Mouse (Mus musculus): ENCODE results near the gene Alx1. TPM values are rescaled to one million over a fixed set of nuclear protein-coding genes. Genes with fewer than 3 reads are reported as not detected.

The Alx1 gene
- 1.3 TPM for polyA plus RNA-seq (2014; fragmentation: Illumina TruSeq; extraction: RNeasy Lipid Tissue Mini Kit (QIAGEN cat#74804); ENCODE audit: low read depth, low replicate concordance)

DNA sequence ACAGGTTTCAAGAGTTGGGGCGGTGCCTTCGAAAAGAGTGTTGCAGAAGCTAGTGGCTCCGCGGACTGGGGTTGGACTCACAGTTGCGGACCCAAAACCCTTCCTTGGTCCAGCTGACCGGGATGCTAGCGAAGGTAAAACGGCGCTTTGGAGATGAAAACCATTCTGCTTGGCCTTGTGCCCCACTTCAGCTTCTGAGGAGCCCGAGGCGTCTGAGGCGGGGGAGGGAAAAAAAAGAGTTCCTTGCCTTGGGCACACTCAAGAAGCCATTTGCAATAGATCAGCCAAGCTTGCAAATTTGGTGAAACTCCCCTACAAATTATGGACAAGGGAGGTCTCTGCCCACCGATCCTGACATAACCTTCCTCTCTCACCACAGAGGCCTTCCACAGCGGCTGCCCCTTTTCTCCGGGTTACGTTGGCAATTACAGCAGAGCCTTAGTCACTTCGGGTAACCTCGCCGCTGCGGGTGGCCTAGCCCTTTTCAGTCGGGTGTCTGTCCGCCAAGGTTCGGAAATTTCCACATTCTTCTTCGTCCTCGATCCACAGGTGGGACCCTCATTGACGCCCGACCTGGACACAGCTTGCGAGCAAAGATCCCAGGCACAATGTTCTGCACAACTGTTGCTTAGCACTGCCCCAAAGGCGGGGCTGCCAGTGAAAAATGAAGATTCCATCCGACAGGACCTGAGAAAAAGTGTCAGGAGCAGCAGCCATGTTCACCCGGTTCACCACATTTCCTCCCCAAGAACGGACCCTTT lies at the start of gene Alx1:
Gene Alx1, minus strand, starts transcription at position 486 of the 761 bp plus-strand sequence.

Other genes with a start within 250 kb of the Alx1 start
- 2.0 TPM for gene Lrriq1, start 206.1 kb upstream of the Alx1 start, polyA plus RNA-seq (2014; fragmentation: Illumina TruSeq; extraction: RNeasy Lipid Tissue Mini Kit (QIAGEN cat#74804); ENCODE audit: low read depth, low replicate concordance)

Measured in adipose tissue, adult 10 weeks (tissue).